Mouse (Mus musculus): ENCODE measurements at regions not wholly inside any gene's neighbourhood (a gene's known extent, or its start where the extent isn't known, plus 50 kb on each side); places are given as distances from the start of the nearest gene placed in this dataset.

DNA sequence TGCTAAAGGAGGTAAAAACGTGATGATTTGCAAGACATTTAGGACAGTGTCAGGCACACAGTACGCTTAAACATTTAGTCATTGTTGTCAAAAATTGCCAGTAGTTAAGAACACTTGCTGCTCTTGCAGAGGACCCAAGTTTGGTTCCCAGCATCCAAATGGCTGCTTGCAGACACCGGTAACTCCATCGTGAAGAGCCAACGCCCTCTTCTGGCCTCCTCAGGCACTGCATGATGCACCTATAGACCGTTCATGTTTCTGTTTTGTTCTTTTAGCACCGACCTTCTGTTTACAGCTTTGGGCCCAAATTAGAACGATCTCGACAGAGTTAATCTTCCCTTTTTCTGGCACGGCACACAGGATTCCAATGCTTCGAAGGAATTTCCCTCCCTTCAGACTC, 76.4 kb upstream of the Fer start:
- no peak for TF ChIP-seq CTCF (conservative IDR thresholded peaks at IDR 0.05; ENCODE audit: insufficient read depth, insufficient read length, low read depth, low read length)
- no peak for TF ChIP-seq POLR2A (IDR thresholded peaks at IDR 0.05; ENCODE audit: low read depth, low read length)
